Mouse (Mus musculus) adrenal gland (tissue): ENCODE measurements around the gene Itga1.

Experiments used
- intact Hi-C: fragments of 180-260 bp; cut with DNase I; formaldehyde crosslinking; loops from one replicate; pipeline ENCODE4 v1.15.1; 2025

Gene Itga1

DNA sequence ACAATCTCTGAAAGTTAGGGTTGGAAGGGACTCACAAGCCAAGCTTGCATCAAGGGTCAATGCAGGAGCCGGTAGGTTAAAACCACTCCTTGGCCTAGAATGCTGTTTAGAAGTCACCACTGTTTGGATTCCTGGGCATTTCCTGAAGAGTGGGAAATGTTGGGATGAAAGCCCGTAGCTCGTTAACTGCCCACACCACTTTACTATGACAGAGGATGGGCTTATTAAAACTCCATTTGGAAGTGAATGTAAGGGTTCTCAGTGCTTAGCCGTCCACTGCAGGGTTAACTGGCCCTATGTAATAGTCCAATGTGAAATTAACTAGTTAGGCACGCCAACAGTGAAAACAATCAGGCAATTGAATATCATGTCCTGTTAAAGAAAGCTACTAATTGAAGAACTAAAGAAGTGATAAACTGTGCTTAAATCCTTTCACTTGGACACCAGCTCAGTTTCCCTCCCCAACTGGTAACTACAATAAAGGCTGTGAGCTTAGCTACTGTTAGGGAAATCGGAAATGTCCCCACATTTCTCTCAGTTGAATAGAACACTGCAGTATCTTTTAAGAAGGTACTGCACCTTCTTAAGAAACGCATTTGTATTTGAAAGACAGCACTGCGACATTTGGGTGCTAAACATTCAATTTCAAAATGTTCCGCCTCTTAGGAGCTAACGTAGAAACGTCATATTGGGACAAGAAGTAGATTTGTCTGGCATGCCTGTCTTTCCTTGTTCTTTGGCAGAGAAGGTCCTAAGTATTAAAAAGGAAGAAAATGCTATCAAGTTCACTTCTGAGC, 1.2 kb downstream of the Itga1 start:
- intact Hi-C loops, result loop anchor here (5.0 to 10.0 kb wide), 2 partner anchors 116 to 122 kb away; no protein-coding TSS in a partner anchor

GRCm38 (mm10) chr13:115099381-115099780, 2.4 kb downstream of the Itga1 start:
- intact Hi-C loops, result no loop called here

- intact Hi-C loops, result no loop called here
Observed at GRCm38 (mm10) chr13:115098227-115098626, 3.5 kb downstream of the Itga1 start.

DNA sequence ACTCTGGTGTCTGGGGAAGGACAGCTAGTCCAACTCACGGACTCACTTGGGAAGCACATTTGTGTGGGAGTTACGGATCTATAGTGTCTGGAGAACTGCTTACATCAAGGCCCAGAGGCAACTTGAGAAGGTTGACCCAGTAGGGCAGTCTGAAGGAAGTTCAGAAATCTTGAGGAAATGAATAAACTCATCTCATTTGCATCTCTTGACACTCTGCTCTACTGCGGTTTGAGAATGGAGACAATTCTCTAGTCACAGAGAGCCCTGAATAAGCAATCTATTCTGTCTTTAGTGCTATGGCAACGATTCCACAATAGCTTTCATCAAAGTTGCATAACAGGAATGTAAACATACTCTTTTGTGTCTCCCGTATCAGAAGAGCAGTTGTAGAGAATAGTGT, 4.8 kb downstream of the Itga1 start:
- intact Hi-C loops, result no loop called here

GRCm38 (mm10) chr13:115096216-115096615, 5.5 kb downstream of the Itga1 start:
- intact Hi-C loops, result no loop called here

- intact Hi-C loops, result no loop called here
Observed at GRCm38 (mm10) chr13:115095392-115095791, 6.4 kb downstream of the Itga1 start.

- intact Hi-C loops, result no loop called here
Observed at GRCm38 (mm10) chr13:115091511-115091910, 10.3 kb downstream of the Itga1 start.

DNA sequence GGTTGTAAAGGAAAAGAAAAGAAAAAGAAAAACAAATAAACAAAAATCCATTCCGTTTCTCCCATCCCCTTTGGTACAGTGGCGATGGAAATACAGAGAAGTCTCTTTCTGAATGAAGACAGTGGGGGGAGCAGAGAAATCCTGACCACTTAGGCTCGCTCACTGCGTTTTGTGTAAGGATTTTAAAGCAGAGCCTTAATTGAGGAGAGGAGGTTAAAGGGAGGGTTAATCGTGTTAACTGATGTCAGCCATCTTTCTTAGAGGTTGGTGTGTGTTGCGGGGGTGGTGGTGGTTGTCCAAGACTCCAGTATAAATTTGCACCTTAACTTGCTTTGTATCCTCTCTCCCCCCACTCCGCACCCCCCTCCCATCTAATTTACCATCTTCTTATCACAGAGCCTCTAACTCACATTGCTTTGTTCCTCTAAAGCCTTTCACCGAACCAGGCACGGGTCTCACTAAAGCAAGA, 10.8 kb downstream of the Itga1 start:
- intact Hi-C loops, result no loop called here

DNA sequence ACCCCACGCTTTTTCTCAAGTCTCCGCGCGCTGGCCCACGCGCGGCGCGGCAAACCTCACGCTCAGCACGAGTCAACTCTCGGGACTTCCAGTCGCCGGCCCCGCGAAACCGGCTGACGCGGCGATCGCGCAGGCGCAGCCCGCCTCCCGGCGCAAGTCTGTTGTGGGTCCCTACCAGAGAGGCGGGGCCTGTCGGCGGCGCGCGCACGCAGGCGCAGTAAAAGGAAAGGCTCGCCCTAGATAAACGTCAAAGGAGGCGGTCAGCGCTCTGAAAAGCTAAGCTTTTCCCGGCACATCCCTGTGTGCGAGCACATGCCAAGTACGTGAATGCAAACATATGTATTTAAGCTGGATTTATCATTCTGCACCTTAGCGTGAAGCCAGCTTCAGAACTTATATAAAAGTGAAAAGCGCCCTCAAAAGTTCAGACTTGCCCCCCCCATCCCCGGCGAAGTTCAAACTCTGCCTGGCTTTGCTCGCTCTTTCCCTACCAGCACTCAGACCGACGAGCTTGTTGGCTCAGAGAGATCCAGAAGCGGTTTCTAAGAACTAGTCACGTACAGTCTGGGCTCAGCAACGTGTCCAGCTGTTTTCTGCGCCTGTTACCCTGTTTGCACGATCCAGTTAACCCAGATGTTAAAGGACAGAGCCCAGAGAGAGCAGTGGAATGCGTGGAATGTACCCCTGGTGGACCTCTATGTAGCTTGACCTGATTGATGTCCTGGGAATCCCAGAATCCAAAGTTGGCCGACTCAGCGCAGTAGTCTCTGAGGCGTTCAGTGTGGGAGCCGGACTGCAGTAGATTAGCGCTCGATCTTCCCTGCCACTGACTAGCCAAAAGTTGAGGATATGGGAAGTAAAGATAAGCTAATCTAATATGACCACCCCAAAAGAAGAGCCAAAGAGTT, 11.4 kb downstream of the Itga1 start, which contains the start of gene Pelo:
Pelo (minus strand) TSS at position 118 of the 908 bp plus-strand sequence.
- intact Hi-C loops, result no loop called here

GRCm38 (mm10) chr13:115089395-115090025, 12.3 kb downstream of the Itga1 start:
- intact Hi-C loops, result no loop called here

DNA sequence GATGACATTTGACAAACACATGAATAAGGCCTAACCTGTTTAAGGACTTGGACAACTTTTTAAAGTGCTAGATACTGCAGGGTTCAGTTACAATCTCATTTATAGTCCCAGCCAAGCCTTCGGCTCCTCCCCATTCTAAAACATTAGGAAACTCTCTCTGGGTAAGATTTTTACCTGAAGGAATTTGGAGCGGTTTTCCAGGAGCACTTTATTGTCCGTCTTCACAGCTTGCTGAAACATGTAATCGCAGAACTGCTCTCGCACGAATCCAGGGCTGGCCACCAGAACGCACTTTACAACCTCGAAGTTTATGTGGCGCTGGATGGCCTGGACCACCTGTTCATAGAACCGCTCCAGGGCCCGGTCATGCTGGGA, 12.8 kb downstream of the Itga1 start:
- intact Hi-C loops, result no loop called here

DNA sequence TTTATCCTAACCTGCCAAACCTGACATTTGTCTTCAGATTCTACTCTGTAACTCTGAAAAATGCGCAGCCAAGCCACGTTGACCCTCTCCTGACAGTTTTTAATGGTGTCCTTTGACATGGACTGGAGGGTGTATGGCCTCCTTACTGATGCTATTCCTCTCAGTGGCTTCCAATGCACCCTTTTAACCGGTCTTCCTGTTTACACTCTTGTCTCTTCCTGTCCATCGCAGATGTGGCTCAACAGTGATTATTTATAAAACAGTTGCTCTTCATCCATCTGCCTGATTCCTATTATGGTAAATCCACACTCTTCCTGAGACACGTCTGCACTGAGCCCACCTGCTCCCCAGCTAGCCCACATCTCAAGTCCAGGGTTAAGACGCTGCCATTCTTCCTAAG, 15.8 kb downstream of the Itga1 start:
- intact Hi-C loops, result no loop called here

DNA sequence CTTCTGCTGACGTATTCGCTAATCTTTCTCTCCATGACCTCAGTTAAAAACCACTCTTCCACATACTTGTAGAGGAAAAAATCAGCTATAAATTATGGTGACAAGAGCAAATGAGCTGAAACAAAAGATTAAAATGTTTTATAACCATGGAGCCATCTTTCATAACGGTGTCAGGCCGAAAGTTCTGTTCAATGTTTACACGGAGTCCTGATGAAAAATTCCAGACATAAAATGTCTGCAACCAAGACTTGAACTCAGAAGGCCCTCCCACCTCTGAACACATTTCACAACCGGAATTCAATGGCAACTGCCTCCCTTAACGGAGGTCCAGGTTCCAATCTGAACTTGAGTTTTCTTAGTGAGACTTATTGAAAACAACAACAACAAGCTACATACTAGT, 19.4 kb downstream of the Itga1 start:
- intact Hi-C loops, result no loop called here

DNA sequence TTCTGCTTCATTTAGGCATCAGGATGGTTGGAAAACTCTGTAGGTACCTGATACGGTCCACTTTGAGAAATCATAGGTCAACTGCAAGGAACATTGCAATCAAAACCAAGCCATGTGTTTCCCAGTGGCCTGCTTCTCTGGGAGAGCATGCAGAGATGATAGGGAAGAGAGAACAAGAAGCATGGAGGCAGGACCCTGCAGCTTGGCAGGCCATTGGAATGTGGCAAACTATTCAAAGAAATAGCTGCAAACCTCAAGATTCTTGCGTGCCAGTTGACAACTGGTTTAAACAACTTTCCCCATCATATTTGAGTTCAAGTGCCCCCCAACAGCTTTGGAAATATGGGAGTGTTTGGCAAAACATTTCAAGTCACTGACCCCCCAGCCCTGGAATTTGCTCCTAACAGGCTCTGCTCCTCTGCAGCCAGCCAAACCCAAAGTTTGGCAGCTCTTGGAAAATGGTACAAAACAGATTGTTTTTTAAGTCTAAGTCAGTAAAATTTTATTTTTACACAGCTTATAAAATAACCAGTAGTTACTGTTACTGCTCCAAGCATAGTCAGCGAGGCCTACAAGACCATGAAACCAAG, 21.7 kb downstream of the Itga1 start:
- intact Hi-C loops, result no loop called here

- intact Hi-C loops, result no loop called here
Observed at GRCm38 (mm10) chr13:115078997-115079685, 22.6 kb downstream of the Itga1 start.

DNA sequence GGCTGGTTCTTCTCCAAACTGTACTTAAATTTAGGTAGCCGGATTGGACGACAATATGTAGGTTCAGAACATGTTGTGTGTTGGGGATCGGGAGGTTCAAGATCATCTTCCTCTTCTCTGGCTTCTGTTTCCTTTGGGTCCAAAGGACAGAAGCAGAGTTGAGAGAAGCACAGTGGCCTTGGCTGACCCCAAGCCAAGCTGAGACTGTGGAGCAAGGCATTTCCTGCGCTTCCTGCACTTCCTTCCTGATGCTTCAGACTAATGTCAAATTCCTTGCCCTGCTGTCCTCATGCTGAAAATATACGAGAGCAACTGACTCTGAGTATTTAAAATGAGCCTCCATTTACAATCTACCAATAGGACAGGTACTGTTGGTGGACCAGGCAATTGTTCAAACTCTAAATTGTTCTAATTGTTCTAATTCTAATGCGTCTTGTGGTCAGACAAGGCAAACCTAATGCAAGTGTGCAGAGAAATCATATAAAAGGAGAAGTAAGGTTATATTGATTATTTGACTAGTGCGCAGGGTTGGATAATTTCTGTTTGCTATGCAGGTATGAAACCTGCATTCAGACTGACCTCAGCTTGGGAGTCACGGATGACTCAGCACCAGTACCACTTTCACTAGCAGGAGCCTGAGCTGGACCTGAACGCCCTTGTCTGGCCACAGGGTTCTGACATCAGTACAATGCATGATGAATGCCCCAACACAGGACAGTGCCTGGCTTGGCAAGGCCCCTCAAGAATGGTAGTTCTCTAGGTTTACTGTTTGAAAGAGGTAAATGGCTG, 24.2 kb downstream of the Itga1 start:
- intact Hi-C loops, result no loop called here

DNA sequence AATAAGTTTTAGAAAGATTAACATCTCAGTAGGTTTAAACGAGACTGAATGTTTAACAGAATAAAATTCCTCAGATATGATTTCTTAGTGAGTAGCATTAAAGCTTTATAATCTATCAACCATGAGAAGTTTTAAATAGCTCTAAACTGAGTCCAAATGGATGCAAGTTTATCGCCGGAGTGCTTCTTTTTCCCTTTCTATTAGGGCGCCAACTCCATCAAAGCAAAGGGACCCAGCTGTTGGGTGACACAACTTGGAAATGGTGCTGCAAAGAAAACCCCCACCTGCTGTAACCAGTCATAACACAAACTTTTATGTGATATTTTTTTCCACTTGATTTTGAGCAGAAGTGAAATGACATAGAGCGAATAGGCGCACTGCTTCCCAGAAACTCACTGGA, 29.4 kb downstream of the Itga1 start:
- intact Hi-C loops, result no loop called here

DNA sequence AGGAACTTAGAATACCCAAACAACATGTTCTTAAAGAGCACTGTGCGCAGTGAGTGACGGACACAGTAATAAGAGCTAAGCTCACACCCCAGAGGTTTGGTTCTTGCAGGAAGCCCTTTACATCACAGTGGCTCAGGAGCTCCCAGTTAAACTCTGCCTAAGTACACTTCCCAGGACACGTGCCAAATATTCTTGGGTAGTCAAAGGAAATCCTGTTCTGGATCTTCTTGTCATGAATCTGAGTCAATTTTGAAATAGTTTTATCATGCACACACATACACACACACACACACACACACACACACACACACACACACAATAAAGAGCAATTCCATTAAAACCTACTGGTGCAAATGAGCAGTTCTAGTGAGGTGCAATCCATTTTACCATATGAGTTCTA, 30.3 kb downstream of the Itga1 start:
- intact Hi-C loops, result no loop called here

DNA sequence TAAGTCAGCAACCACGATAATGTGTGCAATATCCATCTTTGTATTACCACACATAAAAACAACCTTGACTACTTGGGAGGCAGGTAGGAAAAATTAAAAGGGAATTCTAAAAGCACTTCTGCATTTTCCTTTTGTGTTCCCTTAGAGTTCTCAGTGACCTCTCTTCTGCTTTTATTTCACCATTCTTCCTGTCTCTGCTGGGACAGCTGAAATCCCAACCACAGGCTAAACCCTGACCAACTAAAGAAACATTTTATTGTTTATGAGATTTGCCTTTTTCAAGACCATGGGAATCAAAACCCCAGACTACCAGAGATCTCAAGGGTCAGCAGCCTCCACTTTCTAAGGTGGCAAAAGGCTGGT, 33.8 kb downstream of the Itga1 start:
- intact Hi-C loops, result no loop called here
